Mouse (Mus musculus) stomach, embryonic 14.5 days (tissue): ENCODE data around the gene Tfap4. TPM values are rescaled to one million over a fixed set of nuclear protein-coding genes. Genes with fewer than 3 reads are reported as not detected.

Experiments used
- ATAC-seq: fragments of 200-750 bp; cut with Nextera tagmentation; 2 replicates; pipeline ENCODE4 v1.8.0; 2017; ENCODE audit warnings: low read depth, moderate TSS enrichment; ENCODE audit not compliant: insufficient number of reproducible peaks, insufficient read depth, low FRiP score
- H3K27ac ChIP-seq: fragments of 300-500 bp; sonication (generic); 2 replicates; pipeline ENCODE4 v1.5.1; 2014; ENCODE audit warnings: mild to moderate bottlenecking, low read length, moderate library complexity, mixed read lengths
- H3K27me3 ChIP-seq: fragments of 300-500 bp; sonication (generic); 2 replicates; pipeline ENCODE4 v1.6.1; 2014; ENCODE audit warnings: low read length, control low read depth, mixed read lengths; ENCODE audit not compliant: control insufficient read depth, insufficient read depth
- H3K36me3 ChIP-seq: fragments of 300-500 bp; sonication (generic); 2 replicates; pipeline ENCODE4 v1.6.1; 2014; ENCODE audit warnings: mild to moderate bottlenecking, control low read depth, low read length, moderate library complexity, mixed read lengths; ENCODE audit not compliant: control insufficient read depth, insufficient read depth
- H3K4me1 ChIP-seq: fragments of 300-500 bp; sonication (generic); 2 replicates; pipeline ENCODE4 v1.6.1; 2014; ENCODE audit warnings: low read length, control low read depth, mixed read lengths; ENCODE audit not compliant: control insufficient read depth, insufficient read depth
- H3K4me2 ChIP-seq: fragments of 300-500 bp; sonication (generic); replicated peaks from 2 replicates; pipeline ENCODE4 v1.6.1; 2014; ENCODE audit warnings: low read depth, low read length, control low read depth
- H3K4me3 ChIP-seq: fragments of 300-500 bp; sonication (generic); 2 replicates; pipeline ENCODE4 v1.5.1; 2014; ENCODE audit warnings: low read depth, low read length, control low read depth
- H3K9ac ChIP-seq: fragments of 300-500 bp; sonication (generic); replicated peaks from 2 replicates; pipeline ENCODE4 v1.6.1; 2014; ENCODE audit warnings: low read depth, mild to moderate bottlenecking, control low read depth, low read length, moderate library complexity, mixed read lengths
- H3K9me3 ChIP-seq: fragments of 300-500 bp; sonication (generic); 2 replicates; pipeline ENCODE4 v1.6.1; 2016; ENCODE audit warnings: low read depth, low read length, control low read depth; ENCODE audit not compliant: control insufficient read depth
- WGBS: fragments of 180-500 bp; shearing (Covaris S2); extraction: QIAGEN DNeasy Blood & Tissue Kit; methylation state at CpG from one replicate; pipeline ENCODE4 v1.1.7; 2014; 5-methylcytosine and 5-hydroxymethylcytosine counted together
- polyA plus RNA-seq: library from polyadenylated mRNA; unstranded; fragments of >200 nt; fragmentation: Nextera tagmentation; extraction: Ambion mirVana; gene quantifications from 2 replicates; pipeline ENCODE4 v1.2.1, GENCODE M21; 2014

The Tfap4 gene
- polyA plus RNA-seq, 1 experiment from 2014 or later: 24.9 TPM

GRCm38 (mm10) chr16:4497762-4498607 lies 61.7 kb downstream of the Tfap4 start:
- WGBS: 58% methylated on average over 8 of the region's 8 CpGs
- H3K9me3 ChIP-seq: no peaks in the 10 kb centered on the region
- no peak overlapping the region for H3K9ac ChIP-seq
- H3K4me1 ChIP-seq: 0 out of 2 replicates have a peak, but pooled peaks cover 7% of the 10 kb centered on the region
- H3K27ac ChIP-seq: no peak overlapping the region
- H3K4me3 ChIP-seq: no peak overlapping the region
- 0 out of 2 replicates have a peak, but pooled peaks have one; percentile 42 for ATAC-seq
- no peaks in the 10 kb centered on the region for H3K36me3 ChIP-seq
- no peak overlapping the region for H3K4me2 ChIP-seq
- no peaks in the 10 kb centered on the region for H3K27me3 ChIP-seq

DNA sequence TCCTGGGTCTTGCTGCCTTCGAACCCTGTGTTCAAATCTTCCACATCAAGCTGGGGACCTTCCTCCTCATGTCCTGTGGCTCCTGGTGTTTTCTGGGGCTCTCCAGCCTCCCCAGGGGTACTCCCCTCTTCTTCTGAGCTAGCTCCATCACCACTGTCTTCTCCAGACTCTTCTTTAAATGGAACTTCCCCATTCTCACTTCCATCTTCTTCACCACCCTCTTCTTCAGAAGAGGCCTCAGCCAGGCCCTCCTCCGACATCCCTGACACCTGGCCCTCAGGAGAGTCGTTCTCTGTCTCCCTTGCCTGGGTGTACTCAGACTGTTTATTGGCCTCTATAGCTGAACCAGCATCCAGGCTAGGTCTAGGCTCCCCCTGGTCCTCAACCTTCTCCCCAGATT lies 63.2 kb downstream of the Tfap4 start:
- Histone ChIP-seq H3K27ac (no peak overlapping the region), H3K4me2 (no peak overlapping the region), H3K9me3 (no peaks in the 10 kb centered on the region), H3K27me3 (no peaks in the 10 kb centered on the region), H3K36me3 (no peaks in the 10 kb centered on the region), H3K9ac (no peak overlapping the region), H3K4me3 (no peak overlapping the region), H3K4me1 (0 out of 2 replicates have a peak, but pooled peaks cover 7% of the 10 kb centered on the region)
- WGBS: 84% methylated on average over 3 of the region's 3 CpGs
- ATAC-seq: no peak

DNA sequence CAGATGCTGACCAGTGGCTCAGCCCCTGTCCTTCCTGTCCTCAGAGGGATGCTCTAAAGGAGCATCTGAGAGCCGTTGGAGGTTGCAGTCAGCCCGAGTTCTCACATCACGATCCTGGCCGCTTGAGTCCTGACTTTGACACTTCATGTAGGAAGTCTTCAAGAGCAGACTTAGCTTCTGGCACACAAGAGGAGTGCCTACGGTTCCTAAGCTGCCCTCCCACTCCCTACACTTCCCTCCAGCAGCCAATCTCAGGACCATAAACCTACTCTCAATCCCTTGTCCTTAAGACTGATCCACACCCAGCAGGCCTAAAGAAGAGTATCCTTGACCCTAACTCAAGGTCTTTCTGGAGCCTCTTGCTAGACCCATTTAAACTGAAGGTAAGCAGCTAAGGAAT lies 63.8 kb downstream of the Tfap4 start:
- H3K4me2 ChIP-seq: no peak overlapping the region
- ATAC-seq: no peak
- 84% methylated on average over 5 of the region's 5 CpGs for WGBS
- H3K4me1 ChIP-seq: 0 out of 2 replicates have a peak, but pooled peaks cover 7% of the 10 kb centered on the region
- no peak overlapping the region for H3K27ac ChIP-seq
- H3K9me3 ChIP-seq: no peaks in the 10 kb centered on the region
- no peak overlapping the region for H3K4me3 ChIP-seq
- no peaks in the 10 kb centered on the region for H3K36me3 ChIP-seq
- H3K9ac ChIP-seq: no peak overlapping the region
- no peaks in the 10 kb centered on the region for H3K27me3 ChIP-seq

Other genes starting within 250 kb of the Tfap4 start
- gene Adcy9, start 139.4 kb downstream of the Tfap4 start, polyA plus RNA-seq: 1.2 and 1.4 TPM in 2 replicates
- 10.5 and 13.8 TPM in 2 replicates for gene Srl, start 18.0 kb downstream of the Tfap4 start, polyA plus RNA-seq
- gene Glis2, start 34.9 kb upstream of the Tfap4 start, polyA plus RNA-seq: 31.0 and 34.7 TPM in 2 replicates
- 84.7 and 85.5 TPM in 2 replicates for gene Pam16, start 65.1 kb upstream of the Tfap4 start, polyA plus RNA-seq
- 17.5 and 20.4 TPM in 2 replicates for gene Vasn, start 80.1 kb upstream of the Tfap4 start, polyA plus RNA-seq
- 57.8 and 61.6 TPM in 2 replicates for gene Dnaja3, start 80.1 kb upstream of the Tfap4 start, polyA plus RNA-seq
- gene Coro7, start 119.9 kb upstream of the Tfap4 start, polyA plus RNA-seq: 15.0 and 16.6 TPM in 2 replicates
- gene Nmral1, start 159.5 kb upstream of the Tfap4 start, polyA plus RNA-seq: 69.7 and 70.6 TPM in 2 replicates
- 96.9 and 105 TPM in 2 replicates for gene Hmox2, start 166.5 kb upstream of the Tfap4 start, polyA plus RNA-seq
- 83.6 and 87.0 TPM in 2 replicates for gene Cdip1, start 230.4 kb upstream of the Tfap4 start, polyA plus RNA-seq